Mouse (Mus musculus) layer of hippocampus, adult 2 months (tissue): ENCODE measurements at regions not wholly inside any gene's neighbourhood (a gene's known extent, or its start where the extent isn't known, plus 50 kb on each side); places are given as distances from the start of the nearest gene placed in this dataset.

Experiments used
- DNase-seq, 2 experiments: peaks; one replicate each; pipeline ENCODE4 v3.0.0; 2022; ENCODE audit warnings: low spot score in 2 of 2
- H3K27ac ChIP-seq: fragments of 200-600 bp; 2 replicates; pipeline ENCODE4 v1.8.1; 2022
- H3K4me3 ChIP-seq: fragments of 200-600 bp; 2 replicates; pipeline ENCODE4 v1.8.1; 2022; ENCODE audit warnings: mild to moderate bottlenecking
- CTCF ChIP-seq: fragments of 200-600 bp; conservative IDR thresholded peaks from 2 replicates; pipeline ENCODE4 v1.8.1; 2022; ENCODE audit warnings: antibody characterized with exemption, mild to moderate bottlenecking, moderate library complexity

DNA sequence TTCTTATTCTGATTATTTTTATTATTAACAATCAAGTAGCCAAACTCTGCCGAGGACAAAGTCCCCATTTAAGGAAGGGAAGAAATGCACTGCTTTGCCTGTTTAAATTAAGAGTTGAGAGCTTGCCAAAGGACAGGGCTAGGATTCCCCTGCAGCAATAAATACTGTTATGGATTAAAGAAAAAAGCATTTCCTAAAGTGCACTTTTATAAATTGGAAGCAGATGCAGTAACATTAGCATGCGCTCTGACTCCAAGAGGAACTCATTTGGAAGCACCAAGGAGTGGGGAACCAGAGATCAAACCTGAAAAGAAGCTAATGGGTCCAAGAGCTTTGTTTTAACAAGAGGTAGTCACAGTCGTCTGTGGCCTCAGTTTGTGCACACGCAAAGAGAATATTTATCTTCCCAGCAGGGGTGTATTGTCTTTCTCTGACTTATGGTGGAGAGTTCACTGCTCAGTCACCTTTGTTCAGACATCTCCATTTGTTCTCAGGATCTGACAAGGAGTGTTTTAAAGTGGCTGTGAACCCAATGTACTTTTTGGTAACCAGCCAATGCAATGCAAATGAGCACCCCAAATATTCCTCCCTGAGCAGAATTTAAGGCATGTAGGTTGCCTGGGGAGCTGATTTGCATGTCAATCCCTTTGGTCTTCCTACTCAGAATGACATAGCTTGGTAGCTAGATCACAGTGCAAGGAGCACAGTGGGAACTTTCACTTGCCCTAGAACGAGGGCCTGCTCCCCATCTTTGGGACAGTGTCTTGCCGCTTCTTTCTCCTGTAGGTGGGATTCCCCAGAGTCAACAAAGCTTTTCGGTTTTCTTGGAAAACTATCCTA is 119.1 kb upstream of the Nbea start:
- no peak for DNase-seq
- Histone ChIP-seq H3K4me3 (no peak overlapping the region), H3K27ac (no peak overlapping the region)
- no peak for TF ChIP-seq CTCF

DNA sequence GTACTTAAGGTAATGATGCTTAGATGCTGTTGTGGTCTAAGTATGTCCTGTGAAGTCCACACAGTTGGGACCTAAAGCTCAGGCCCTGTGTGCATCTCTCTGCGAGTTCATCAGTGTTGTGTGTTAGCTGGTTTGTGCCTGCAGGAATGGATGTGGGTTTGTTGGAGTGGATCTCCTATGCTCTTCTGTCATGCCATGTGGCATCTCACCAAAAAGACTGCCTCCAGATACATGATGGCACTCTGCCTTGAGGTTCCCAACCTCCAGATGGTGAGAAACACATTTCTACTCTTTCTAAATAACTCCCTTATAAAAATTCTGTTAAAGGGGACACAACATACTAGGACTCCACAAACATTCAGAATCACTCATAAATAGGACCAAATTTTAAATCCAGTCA is 117.3 kb upstream of the Nbea start:
- TF ChIP-seq CTCF = no peak
- peak; percentile 52 to 61 for DNase-seq
- H3K27ac ChIP-seq = 0 out of 2 replicates have a peak overlapping the region, but pooled peaks have one; percentile 41
- no peak overlapping the region for H3K4me3 ChIP-seq

DNA sequence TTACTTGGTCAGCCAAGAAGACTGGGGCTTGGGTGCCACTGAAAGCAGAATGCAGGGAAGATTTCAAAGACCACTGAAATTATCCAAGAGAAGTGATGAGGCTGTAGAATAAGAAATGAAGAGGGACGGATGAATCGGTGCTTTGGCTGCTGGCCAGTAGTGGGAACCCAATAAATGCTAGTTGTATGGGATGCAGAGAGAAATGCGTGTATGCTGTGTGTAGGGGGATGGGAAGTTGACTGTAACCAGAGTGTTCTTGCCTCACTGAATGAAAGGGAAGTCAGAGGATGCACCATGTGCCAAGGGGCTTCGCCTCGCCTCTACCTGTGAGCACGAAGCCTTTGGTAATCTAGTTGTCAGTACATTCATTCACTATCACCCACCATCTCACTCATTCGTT is 112.1 kb upstream of the Nbea start:
- Histone ChIP-seq H3K27ac (no peak overlapping the region), H3K4me3 (no peak overlapping the region)
- TF ChIP-seq CTCF = no peak
- DNase-seq = no peak

DNA sequence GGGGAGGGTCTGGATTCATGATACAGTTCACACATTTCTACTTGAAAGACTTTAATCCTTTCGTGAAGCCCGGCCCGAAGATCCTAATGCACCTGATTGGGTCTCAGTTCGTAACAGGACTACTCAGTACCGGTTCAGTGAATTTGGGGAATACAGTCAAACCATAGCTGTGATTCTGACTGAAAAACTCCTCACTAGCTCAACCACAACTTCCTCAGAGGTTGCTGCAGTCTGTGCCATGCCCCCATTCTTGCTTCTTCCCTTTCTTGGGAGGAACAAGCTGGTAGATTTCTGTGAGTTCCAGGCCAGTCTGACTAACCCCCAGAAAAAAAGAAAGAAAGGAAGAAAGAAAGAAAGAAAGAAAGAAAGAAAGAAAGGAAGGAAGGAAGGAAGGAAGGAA is 98.0 kb upstream of the Nbea start:
- no peak overlapping the region for H3K27ac ChIP-seq
- H3K4me3 ChIP-seq = no peak overlapping the region
- no peak for TF ChIP-seq CTCF
- DNase-seq = no peak

DNA sequence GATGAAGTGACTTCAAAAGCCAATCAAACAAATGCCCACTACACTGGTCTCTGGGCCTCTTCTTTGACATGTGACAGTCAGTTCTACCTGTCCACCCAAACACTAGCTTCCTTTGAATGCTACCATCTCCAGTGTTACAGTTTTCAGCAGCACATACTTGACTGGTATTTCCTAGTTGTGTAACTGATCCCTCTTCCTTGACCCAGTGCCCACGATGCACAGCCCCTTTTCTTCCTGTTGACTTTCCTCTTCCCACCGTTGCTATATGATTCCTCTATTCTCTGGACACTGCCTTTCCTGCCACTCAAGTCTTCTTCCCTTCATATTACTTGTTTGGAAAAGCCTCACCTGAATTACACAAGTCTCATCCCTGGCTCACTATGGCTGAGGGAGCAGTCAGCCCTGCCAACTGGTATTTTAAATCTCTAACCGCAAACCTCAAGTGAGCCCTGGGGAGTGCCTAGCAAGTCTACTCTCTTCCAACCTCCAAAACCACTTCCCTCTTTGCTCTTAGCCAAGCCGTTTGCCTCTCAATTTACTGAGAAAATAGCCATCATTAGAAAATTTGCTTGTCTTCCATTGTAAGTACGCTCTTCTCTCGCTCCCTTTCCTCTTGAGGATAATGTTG is 96.9 kb upstream of the Nbea start:
- H3K27ac ChIP-seq = no peak overlapping the region
- no peak for DNase-seq

DNA sequence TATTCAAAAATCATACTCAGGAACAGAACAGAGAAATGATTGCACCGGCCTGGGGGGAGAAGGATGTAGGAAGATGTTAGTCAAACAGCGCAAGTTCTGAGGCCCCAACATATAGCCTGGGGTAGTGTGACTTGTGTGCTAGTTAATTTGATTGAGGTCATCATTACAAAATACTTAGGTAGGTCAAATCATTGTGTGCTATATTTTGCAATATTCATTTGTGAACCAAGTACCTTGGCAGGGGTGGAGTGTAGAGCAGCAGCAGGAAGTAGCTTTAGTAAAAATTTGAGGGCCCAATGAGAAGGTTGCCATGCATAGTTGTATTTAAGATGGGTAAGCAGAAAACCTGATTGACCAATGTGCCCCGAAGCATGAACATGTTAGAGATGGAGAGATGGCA is 89.1 kb upstream of the Nbea start:
- TF ChIP-seq CTCF = no peak
- H3K27ac ChIP-seq = no peak overlapping the region
- H3K4me3 ChIP-seq = no peak overlapping the region
- no peak for DNase-seq

More for the DNA sequence above, 96.9 kb upstream of the Nbea start:
- TF ChIP-seq CTCF = no peak
- no peak overlapping the region for H3K4me3 ChIP-seq

DNA sequence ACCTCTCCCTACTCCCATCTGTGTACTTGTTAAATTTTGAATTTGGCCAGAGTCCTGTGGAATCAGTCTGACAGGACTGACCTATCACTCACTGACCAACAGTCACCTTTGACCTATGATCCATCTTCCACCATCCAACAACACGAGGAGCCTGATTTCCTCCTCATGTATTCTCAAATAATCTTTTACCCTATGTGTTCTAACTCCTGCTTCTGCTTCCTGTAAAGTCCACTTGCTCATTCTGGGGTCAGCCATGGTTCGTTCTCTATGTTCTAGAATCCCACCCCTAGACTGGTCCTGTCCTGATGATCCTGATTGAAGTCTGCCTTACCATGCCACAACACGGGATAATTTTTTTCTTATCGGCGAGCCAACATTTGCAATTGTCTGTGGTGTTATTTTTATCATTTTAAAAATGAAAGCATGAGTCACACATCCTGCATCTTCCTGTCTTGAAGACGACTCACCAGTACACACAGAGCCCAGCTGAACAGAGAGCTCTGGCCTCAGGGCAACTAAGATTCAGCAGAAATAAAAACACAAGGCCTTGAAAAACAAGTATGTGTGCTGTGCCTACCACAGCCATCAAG is 86.8 kb upstream of the Nbea start:
- TF ChIP-seq CTCF = no peak
- Histone ChIP-seq H3K27ac (peak overlapping the region; percentile 55; the same call in 1 of the 2 replicates), H3K4me3 (no peak overlapping the region)
- DNase-seq = peak in 1 of 2 experiments; percentile 3

DNA sequence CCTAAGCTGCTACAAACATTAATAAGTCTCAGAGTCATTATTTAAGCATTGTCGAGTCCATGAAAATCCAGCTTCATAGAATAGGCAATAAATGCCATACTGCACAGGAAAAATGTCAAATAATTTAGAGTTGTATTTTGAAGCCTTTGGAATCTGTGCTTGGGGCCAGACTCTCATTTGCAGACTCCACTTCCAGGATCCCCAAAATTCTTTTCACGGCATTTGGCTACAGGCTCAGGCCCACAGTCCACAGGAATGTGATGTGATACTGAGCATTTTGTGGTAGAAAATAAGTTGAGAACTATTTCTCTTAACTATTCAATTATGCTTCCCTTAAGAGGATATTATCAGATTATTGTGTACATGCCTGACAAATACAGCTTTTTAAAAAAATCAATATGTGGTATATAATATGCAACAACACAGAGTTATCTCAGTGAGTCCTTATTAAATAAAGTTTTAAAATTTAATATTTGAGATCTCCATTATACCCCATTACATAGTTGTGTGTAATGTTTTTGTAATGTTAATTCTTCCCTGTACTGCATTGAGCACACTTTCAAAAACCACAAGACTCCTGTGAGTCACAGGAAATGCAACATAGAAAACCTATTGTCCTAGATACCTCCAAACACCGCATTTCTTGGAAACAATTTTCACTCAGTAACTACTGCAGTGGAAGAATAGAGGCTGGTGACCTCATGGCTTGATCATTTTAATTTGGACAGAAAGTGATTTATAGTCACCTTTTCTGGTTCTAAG is 78.5 kb upstream of the Nbea start:
- no peak overlapping the region for H3K27ac ChIP-seq
- no peak for TF ChIP-seq CTCF
- H3K4me3 ChIP-seq = no peak overlapping the region
- no peak for DNase-seq

DNA sequence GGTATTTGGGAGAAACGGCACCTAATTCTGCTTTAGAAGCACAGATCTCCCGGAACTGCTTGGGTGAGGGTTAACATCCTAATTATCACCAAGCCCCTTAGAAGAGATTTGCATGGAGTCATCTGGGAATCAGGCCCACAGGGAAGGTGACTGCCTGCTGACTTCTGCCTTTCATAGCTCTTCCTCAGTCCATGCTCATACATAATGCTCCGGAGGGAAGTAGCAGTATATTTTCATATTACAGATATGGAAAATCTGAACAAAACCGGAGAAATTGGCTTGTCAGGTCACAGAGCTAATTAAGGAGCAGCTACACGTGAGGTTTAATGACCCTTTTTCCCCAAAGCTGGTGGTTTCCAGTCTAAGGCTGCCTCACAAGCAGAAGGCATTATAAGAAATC is 72.8 kb upstream of the Nbea start:
- H3K4me3 ChIP-seq = no peak overlapping the region
- H3K27ac ChIP-seq = no peak overlapping the region
- no peak for TF ChIP-seq CTCF
- no peak for DNase-seq

DNA sequence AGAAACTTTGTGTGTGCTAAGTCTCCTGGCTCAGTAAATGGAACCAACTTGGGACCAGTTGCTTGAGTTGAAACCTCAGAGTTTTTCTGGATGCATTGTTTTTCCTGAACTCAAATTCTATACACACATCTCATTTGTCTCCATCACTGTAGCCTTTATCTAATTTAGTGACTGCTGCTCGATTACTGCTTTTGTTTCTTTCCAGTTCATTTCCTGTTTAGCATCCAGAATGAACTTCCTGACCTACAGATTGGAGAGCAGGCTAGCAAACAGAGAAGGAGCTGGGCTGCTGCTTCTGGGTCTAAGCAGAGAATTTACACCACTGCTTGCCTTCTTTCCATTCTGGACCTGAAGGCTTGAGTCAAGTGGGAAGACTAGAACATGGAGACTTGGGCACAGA is 60.9 kb upstream of the Nbea start:
- no peak for TF ChIP-seq CTCF
- Histone ChIP-seq H3K4me3 (no peak overlapping the region), H3K27ac (no peak overlapping the region)
- no peak for DNase-seq

DNA sequence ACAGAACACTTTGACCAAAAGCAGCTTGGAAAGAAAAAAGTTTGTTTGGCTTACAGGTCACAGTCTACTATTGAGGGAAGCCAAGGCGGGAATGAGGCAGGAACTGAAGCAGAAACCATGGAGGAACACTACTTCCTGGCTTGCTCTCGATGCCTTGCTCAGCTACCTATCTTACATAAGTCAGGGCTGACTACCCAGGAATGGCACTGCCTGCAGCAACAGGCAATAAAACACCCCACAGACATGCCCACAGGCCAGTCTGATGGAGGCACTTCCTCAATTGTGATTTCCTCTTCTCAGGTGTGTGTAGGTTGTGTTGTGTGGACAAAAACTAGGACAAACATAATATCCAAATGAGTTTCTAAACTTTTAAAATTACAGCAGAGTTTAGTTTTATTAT is 54.7 kb upstream of the Nbea start:
- no peak for DNase-seq
- no peak overlapping the region for H3K4me3 ChIP-seq
- no peak for TF ChIP-seq CTCF
- no peak overlapping the region for H3K27ac ChIP-seq

DNA sequence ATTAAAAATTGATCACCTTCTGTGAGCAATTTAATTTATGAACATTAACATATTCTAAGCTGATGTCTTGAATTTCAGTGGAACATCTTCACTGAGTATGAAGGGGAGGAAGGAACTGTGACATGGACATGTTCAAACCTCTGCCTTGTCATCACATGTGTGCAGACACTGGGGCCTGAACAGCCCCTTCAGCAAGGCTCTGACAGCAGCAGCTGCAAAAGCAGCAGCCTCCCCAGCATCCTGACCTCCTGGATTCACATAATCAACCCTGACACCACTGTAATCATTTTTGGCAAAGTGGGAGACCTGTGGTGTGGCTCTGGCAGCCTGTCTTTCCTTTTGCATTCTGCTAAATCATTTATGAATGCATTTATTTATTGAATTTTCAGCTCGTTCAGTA is 52.7 kb upstream of the Nbea start:
- Histone ChIP-seq H3K4me3 (no peak overlapping the region), H3K27ac (peak overlapping the region; percentile 43; the same call in 1 of the 2 replicates)
- no peak for TF ChIP-seq CTCF
- DNase-seq = no peak
